Mouse (Mus musculus) WW6 (cell line): Measurements from ENCODE around the gene Sars.

Source experiments
- DNase-seq: peaks from one replicate; pipeline ENCODE4 v3.0.0-alpha.2; 2013; ENCODE audit warnings: low read depth, low spot score

Gene Sars

GRCm38 (mm10) chr3:108444698-108445365 lies at the start of gene Sars:
TSS of gene Sars (minus strand) at chr3:108445209.
- DNase-seq: peak; percentile 72

- no peak for DNase-seq
Observed at GRCm38 (mm10) chr3:108489968-108490367, 45.0 kb upstream of the Sars start.

- no peak for DNase-seq
Observed at GRCm38 (mm10) chr3:108484749-108485148, 39.7 kb upstream of the Sars start.

DNA sequence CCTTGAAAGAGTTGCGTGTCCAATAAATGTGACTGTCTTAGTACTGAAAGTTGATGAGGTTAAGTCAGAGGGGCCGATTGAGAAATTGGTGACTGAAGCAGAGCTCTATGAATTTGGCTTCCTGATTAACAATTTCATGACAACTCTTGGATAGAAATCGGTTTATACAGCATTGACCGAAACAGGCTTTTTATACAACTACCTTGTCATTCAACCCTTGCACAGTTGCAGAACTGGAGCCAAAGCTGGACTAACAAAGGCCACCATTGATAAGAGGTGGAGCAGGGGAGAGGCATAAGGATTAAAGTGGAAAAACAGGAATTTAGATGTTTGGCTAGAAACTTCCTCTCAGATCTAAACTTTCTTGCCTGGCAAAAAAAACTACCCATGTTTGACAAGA lies 33.8 kb upstream of the Sars start:
- DNase-seq: no peak

DNA sequence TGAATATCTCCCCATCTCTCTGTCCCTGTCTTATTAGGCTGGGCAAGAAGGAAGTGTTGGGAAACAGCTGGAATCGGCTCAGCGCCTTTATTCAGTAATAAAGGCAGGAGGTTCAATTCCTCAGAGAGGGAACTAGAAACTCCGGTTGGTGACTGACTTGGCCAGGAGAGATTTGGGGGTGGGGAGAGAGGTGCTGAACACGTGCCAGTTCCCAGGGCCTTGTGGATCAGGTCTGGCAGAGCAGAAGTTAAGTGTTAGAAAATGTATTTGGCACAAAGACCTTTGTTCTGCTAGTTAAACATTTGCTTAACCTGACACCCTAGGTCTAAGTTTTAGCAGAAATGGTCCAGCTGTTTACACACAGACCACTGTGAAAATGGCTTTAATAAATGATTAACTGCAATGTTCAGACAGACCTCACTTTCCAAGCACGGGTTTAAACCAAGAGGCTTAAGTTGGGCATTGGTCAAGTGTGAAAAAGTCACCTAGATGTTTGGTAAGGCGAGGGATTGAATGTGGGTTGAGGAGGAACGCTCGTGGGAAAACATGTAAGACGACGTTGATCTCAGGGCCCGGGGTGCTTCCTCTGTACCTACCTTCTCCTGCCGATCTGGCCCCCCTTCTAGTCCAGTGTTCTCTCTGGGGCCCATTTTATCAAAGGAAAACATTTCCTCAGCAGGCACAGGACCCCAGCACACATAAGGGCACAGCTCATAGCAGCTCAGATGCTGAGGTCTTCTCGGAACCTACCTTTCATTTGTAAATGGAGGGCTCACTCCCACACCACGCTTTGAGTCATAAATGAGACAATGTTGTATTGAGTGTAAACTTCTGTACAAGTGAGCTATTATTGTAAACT lies 32.0 kb upstream of the Sars start:
- no peak for DNase-seq

DNA sequence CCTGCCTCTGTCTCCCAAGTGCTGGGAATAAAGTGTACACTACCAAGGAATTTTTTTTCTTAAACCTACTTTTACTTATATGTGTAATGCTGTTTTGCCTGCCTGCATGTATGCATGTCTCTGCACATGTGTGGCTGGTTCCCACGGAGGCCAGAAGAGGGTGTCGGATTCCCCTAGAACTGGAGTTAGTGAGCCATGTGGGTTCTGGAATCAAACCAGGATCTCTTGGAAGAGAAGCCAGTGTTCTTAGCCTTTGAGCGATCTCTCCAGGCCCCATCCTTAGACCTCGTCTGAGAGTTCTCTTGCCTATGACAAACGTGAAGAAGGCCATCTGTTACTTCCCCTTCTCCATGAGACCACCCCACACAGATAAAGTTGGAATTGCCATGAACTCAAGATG lies 30.5 kb upstream of the Sars start:
- no peak for DNase-seq

- no peak for DNase-seq
Observed at GRCm38 (mm10) chr3:108474969-108475368, 30.0 kb upstream of the Sars start.

DNA sequence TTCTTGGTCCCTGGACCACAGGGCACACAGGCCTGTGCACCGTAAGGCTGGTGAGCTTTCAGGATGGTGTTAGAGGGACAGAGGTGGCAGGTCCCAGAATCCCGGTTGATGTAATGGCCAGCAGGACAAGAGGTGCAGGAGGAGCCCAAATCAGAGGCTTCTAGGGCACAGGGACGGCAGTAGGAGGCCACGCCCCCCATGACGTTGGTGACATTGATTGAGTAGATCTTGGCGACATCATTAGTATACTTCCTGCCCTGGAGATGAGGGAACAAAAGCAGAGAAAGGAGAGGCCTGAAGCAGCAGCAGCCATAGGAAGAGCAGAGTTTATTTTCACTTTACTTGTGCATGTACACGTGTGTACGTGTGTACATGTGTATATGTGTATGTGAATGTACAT lies 22.8 kb upstream of the Sars start:
- no peak for DNase-seq

DNA sequence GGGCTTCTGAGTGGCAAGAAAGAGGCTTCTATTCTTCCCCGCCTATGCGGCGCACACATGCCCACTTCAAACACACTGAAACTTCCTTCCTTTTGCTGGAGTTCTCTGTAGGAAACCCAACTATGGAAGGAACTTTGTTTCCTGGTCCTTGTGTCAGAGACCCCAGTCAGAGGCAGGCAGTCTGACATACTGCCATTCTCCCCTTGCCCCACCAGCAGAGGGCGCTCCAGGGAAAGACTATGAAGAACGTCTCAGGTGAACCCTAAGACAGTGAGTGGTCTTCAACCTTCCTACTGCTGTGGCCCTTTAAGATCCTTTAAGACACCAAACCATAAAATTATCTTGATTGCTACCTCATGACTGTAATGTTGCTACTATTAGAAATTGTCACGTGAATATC lies 21.4 kb upstream of the Sars start:
- DNase-seq: no peak

GRCm38 (mm10) chr3:108458866-108459265 lies 13.9 kb upstream of the Sars start:
- no peak for DNase-seq

DNA sequence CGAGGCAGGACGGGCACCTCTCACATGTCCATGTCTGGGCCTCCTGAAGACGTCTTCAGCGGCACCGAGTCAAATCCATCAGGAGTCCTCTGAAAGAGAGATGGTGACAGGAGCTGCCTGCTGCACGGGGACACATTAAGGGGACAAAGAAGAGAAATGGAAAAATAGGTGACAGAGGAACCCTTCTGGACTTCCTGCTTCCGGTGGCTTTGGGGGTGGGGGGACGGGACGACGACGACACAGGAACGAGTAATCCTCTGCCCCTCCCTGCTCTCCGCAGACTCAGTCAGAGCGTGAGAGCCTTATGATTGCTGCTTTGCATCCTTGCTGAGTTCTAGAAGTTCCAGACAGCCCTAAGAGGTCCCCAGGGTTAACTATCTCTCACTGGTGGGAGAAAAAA lies 13.4 kb upstream of the Sars start:
- no peak for DNase-seq

DNA sequence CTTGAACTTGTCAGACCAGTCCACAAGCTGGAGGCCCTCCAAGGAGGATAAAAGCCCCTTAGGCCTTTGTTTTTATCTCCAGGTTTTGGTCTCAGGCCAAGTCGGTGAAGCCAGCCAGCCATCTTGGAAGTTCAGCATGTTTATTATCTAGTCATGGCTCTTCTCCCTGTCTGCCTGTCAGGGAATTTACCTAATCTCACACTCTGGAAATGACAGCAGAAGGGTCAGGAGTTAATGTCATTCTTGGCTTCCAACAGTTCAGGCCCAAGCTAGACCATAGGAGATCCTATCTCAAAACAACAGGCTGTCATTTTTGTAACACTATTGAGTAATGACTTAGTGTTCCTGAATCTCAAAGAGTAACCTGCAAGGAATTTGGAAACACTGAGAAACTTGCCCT lies 9.2 kb upstream of the Sars start:
- no peak for DNase-seq

DNA sequence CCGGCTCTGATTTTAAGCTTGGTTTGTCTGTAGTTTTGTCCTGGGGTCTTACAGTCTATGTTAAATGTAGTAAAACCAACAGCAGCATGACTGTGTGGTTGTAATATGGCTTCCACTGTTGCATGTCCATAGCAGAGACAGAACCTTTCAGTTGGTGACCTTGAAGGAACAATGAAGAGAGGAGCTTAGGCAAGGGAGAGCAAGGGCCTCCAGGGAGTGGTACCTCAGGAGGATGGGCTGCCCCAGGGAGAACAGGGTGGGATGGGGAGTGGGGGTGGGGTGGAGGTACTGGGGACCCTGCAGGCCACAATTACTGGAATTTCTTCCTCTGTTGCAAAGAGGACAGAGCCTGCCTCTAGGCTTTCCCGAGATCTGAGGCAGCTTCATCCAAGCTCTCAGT lies 7.0 kb upstream of the Sars start:
- DNase-seq: no peak

- DNase-seq: no peak
Observed at GRCm38 (mm10) chr3:108445366-108445705, 327 bp upstream of the Sars start.

GRCm38 (mm10) chr3:108444029-108444428 lies 980 bp downstream of the Sars start:
- no peak for DNase-seq

GRCm38 (mm10) chr3:108436380-108436714 lies 8.7 kb downstream of the Sars start:
- no peak for DNase-seq

DNA sequence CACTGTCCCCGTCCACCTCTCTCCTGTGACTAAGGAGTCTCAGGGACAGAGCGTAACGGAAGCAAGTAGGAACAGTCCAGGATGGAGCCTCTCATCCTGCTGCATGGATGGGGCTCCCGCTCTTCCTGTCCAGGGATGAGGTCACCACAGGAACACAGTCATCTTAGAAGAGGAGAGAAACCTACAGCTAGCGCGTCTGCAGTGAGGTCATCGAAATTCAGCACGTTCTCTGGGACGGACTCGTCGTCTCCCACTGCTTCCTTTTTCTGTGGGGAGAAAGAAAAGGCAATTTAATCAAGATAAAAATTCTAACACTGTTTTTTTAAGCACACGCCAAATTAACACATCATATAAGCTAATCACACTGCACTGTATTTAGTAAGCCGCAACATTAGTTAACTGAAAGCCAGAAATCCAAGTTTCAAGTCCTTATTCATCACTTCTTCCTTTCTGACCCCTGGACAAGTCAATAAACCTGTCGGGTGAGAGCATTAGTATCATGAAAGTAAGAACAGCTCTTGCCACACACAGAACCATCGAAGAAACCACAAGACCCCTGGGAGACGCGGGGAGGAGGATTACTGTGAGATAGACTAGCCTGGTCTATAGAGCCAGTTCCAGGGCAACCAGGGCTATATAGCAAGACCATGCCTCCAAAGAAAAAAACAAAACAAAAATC lies 9.2 kb downstream of the Sars start:
- DNase-seq: no peak

GRCm38 (mm10) chr3:108433881-108434495 lies 11.0 kb downstream of the Sars start:
- no peak for DNase-seq

DNA sequence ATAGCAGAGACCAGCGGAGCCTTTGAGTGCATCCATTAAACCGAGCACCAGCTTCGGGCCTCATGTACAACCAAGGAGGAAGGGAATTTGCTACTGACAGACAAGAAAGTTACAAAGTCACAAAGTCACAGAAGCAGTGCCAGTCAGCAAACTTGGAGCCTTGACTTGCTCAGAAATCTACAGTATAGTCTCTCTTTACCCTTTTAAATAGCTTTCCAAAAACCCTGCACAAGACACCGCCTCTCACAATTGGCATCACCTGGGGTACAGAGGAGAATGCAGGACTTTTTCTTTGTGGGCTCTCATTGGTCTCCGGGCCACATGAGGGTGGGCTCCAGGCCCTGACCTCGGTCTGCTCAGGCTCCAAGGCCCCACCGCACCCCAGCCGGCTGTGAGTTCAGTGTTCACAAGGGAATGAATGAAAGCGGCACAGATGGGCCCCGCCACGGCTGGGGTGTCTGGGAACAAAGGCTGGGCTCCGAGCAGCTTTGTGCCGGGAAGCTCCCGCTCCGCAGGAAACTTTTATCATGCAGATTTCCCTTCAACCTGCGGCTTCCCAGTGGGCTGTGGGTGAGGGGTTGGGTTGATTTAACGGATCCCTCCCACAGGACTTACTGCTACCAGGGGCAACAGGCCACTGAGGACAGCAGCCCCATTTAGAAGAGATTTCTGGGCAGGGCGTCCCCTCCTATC lies 11.7 kb downstream of the Sars start:
- DNase-seq: peak; percentile 77

DNA sequence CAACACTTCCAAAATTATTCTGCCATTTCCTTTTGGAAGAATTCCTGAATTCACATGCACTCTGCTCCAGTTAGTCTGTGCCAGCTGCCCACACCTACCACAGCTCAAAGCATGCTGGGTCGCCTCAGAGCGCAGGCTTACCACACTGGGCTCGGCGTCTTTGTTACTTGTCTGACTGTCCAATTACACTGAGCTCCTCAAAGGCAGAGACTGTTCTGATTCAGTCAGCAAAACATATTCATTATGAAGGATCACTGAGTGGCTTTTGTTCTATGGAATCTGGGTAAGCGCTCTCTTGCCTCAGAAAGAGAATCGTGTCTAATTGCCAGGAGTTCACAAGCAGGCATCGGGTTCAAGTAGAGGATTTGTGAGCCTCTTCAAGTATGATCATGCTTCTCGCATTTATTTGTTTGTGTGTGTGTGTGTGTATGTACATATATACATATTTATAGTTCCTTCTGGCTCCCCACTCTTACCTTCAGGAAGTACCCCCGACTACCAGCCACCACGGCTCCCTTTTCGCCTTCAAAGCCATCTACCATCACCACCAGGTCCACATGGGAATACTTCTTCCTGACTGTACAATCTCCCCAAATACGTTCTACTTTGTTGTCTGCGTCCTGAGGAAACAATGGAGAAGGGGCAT lies 12.3 kb downstream of the Sars start:
- no peak for DNase-seq

DNA sequence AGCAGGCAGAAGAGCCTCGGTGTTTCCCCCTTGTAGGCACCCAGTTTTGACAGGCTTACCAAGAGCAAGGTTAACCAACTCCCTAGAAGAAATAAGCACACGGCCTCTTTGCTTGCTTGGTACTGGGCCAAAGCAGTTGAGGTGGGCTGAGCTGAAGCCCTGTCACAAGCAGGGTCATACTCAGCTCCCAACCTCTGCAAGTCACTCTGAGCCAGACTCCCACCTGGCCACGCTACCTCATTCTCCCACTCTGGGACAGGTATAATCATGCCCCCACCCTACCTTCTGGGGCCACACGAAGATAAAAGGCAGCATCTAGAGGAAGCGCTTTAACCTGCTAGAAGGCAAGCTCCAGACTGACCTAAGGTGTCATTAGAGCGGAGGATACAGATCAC lies 19.4 kb downstream of the Sars start:
- DNase-seq: no peak
